Mouse (Mus musculus): Measurements from ENCODE around the gene Fgfr3.

Fgfr3 gene

GRCm38 (mm10) chr5:33730516-33730915 lies 9.0 kb downstream of the Fgfr3 start:
- no peak for DNase-seq (ENCODE audit: low spot score)

GRCm38 (mm10) chr5:33731051-33731450 lies 9.6 kb downstream of the Fgfr3 start:
- no peak for DNase-seq (ENCODE audit: low spot score)

DNA sequence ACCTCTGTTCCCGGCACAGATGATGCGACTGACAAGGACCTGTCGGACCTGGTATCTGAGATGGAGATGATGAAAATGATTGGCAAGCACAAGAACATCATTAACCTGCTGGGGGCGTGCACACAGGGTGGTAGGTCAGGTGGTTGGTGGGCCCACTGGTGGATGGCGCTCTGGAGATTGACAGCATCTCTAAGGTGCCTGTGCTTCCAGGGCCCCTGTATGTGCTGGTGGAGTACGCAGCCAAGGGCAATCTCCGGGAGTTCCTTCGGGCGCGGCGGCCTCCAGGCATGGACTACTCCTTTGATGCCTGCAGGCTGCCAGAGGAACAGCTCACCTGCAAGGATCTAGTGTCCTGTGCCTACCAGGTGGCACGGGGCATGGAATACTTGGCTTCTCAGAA lies 12.4 kb downstream of the Fgfr3 start:
- DNase-seq (ENCODE audit: low spot score) = no peak

GRCm38 (mm10) chr5:33735412-33736092 lies 14.1 kb downstream of the Fgfr3 start:
- no peak for DNase-seq (ENCODE audit: low spot score)

GRCm38 (mm10) chr5:33736230-33736629 lies 14.8 kb downstream of the Fgfr3 start:
- no peak for DNase-seq (ENCODE audit: low spot score)

DNA sequence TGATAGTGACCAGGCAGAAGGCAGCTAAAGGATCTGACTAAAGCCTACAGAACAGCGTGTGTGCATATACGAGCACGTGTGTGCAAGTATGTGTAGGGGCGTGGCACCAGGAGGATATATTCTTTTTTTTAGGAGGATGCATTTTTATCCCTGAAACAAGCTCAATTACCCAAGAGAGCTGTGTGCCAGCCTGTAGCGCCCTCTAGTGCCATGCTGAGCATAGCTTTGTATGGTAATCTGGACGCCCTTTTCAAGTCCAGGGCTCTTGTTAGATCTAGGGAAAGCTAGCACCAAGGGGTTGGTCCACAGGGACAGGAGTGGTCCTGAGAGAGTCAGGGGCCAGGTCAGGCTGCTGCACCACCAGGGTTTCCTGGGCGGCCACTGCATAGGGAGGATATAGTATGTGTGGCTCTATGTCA lies 16.4 kb downstream of the Fgfr3 start:
- DNase-seq (ENCODE audit: low spot score) = peak; percentile 87

DNA sequence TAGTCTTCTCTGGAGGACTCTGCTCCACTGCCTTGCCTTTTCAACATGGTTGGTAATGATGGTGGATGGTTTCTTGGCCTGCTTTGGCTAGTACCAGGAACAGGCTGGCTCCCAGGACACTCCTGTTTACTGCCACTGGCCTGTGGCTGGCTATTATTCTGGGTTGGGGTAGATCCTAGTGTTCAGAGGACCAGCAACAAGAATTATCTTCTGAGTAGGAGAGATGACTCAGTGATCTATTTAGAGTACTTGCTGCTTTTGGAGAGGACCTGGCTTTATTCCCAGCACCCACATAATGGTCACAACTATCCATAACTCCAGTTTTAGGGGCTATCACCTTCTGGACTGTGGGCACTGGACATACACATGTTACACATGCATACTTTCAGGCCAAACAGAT lies 16.9 kb downstream of the Fgfr3 start:
- no peak for DNase-seq (ENCODE audit: low spot score)

- no peak for DNase-seq (ENCODE audit: low spot score)
Observed at GRCm38 (mm10) chr5:33740548-33740947, 19.1 kb downstream of the Fgfr3 start.

GRCm38 (mm10) chr5:33743481-33743880 lies 22.0 kb downstream of the Fgfr3 start:
- no peak for DNase-seq (ENCODE audit: low spot score)

GRCm38 (mm10) chr5:33777195-33777594 lies 55.7 kb downstream of the Fgfr3 start:
- no peak for DNase-seq (ENCODE audit: low spot score)

DNA sequence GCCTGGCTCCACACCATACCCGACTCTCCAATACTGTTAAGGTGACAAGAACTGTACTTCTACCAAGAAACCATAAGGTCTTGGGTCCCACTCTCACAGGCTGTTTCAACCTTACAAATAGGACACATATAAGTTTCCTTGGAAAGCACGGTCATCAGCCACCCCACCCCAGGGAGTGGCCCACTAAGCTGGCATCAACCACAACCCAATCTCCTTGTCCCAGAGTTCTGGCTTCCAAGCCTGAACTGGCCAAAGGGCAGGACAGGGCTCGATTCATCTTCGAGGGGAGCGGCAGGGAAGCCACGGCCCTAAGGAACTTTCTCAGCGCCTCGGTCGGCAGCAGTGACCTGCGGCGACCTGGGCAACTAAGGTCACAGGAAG lies 60.5 kb downstream of the Fgfr3 start:
- DNase-seq (ENCODE audit: low spot score) = peak; percentile 33

- DNase-seq (ENCODE audit: low spot score) = peak; percentile 98
Observed at GRCm38 (mm10) chr5:33782345-33782998, 61.0 kb downstream of the Fgfr3 start, which contains the start of gene Letm1. Gene Letm1, minus strand, starts transcription at chr5:33782817.

DNA sequence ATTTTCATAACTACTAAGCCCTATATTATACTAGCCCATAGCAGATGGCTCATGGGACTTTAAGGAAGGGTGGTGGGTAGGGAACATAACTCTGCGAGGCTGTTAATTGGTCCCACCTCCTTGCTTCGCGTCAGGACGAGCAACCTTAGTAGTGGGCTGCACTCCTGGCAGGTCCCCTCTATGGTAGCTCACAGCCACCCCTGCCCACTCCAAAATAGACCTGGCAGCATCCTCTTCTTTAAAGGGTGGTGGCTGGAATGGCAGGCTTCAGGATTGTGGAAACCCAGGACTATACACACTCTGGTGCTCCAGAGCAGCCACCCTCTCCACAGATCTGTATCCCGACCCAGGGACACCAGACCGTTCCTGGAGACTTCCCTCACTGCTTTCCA lies 61.5 kb downstream of the Fgfr3 start:
- peak; percentile 19 for DNase-seq (ENCODE audit: low spot score)

All from MN1 (cell line).